Mouse (Mus musculus) Patski (cell line): ENCODE data around the gene Gale. TPM values are rescaled to one million over a fixed set of nuclear protein-coding genes. Genes with fewer than 3 reads are reported as not detected.
A peak's percentile ranks its signal among the peaks of the same experiment; 100 is the strongest.
"Not testable (repeated sequence)": the region's sequence is repeated elsewhere in the genome, so short reads cannot be mapped to it uniquely, and the experiment has no call there.

Experiments used
- ATAC-seq: fragments of 100-300 bp; one replicate; pipeline ENCODE4 v1.8.0; 2021
- CTCF ChIA-PET: fragments of 350-600 bp; sonication (Branson Sonifier 250); formaldehyde crosslinking; loops from one replicate; lab custom pipeline; 2022; ENCODE audit warnings: inconsistent platforms; lab: Charles Lee
- POLR2A ChIA-PET: fragments of 350-600 bp; sonication (Branson Sonifier 250); formaldehyde crosslinking; loops from one replicate; lab custom pipeline; 2022; ENCODE audit warnings: antibody characterized with exemption, inconsistent platforms; lab: Charles Lee
- DNase-seq: peaks from one replicate; pipeline ENCODE4 v3.0.0-alpha.2; 2011; ENCODE audit warnings: low read depth, low spot score
- H3K27me3 ChIP-seq: fragments of 371-371 bp; one replicate; pipeline ENCODE4 v1.5.1; 2021
- CTCF ChIP-seq: fragments of 100-300 bp; IDR thresholded peaks from one replicate; pipeline ENCODE4 v1.5.1; 2021
- in situ Hi-C: fragments of 300-500 bp; cut with MboI; formaldehyde crosslinking; loops from 3 replicates; pipeline ENCODE4 v1.11.1; 2018; ENCODE audit warnings: low pct_unique_long_range_greater_than_20kb, mixed read lengths
- polyA plus RNA-seq: library from polyadenylated mRNA; unstranded; gene quantifications from one replicate; pipeline ENCODE4 v1.2.3, GENCODE M21; 2021

Gene Gale
- polyA plus RNA-seq, 1 experiment from 2014 or later = 12.4 TPM

DNA sequence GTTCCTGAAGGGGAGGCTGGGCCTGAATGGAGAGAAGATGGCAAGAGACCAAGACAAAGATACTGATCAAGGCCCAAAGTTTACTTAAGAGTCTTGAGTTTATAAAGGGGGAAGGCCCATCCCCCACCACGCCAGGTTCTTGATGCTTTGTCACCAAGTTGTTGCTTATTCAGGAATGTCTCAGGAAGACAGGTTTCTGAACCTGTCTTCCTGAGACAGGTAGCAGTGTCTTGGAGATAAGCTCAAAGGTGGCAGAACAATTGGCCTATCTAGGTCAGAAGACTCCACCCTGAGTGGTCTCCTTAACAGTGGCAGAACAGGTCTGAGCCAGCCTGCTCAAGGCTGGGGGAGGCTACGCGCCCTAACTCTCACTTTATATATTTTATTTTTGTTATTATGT is 36.7 kb upstream of the Gale start:
- no peak for TF ChIP-seq CTCF
- POLR2A ChIA-PET = no interaction called here
- H3K27me3 ChIP-seq = no peaks in the 10 kb centered on the region
- CTCF ChIA-PET = no interaction called here
- in situ Hi-C loops = no loop called here
- ATAC-seq (no peak), DNase-seq (no peak)

- H3K27me3 ChIP-seq = no peaks in the 10 kb centered on the region
- DNase-seq = no peak
- CTCF ChIA-PET = no interaction called here
- in situ Hi-C loops = no loop called here
- POLR2A ChIA-PET = no interaction called here
- ATAC-seq = no peak
- no peak for TF ChIP-seq CTCF
Observed at GRCm38 (mm10) chr4:135928376-135928775, 35.2 kb upstream of the Gale start.

DNA sequence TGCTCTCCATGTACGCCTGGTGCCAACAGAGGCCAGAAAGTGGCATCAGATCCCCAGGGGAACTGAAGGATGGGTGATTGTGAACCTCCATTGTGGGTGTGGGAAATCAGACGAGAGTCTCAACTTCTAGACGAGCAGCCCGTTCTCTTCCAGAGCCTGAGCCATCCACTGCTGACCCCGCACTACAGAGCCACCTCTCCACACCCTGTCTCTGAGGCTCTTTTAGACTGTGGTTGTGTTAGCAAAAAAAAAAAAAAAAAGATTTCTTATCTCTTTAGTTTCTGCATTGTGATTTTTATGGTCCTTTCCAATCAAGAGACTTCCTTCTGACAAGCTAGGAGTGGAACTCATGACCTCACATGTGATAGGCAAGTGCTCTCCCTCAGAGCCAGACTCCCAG is 34.1 kb upstream of the Gale start:
- ChIA-PET POLR2A (no interaction called here), CTCF (no interaction called here)
- in situ Hi-C loops = no loop called here
- TF ChIP-seq CTCF = no peak
- H3K27me3 ChIP-seq = no peaks in the 10 kb centered on the region
- ATAC-seq (no peak), DNase-seq (no peak)

DNA sequence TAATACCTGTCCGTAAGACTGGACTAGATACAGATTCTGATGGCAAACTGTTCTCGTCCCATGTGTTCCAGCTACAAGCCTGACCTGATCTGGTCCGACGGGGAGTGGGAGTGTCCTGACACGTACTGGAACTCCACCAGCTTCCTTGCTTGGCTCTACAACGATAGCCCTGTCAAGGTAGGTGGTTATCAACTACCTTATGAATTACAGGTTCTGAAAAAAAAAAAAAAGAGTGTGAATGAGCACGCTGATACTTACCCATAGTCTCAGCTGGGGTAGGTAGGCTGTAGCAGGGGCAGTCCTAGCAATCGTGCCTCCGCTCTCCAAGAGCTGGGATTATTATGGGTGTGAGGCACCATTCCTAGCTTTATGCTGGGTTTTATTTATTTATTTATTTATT is 33.7 kb upstream of the Gale start:
- ATAC-seq = no peak
- ChIA-PET POLR2A (no interaction called here), CTCF (no interaction called here)
- no peak for DNase-seq
- no peak for TF ChIP-seq CTCF
- in situ Hi-C loops = no loop called here
- H3K27me3 ChIP-seq = no peaks in the 10 kb centered on the region

DNA sequence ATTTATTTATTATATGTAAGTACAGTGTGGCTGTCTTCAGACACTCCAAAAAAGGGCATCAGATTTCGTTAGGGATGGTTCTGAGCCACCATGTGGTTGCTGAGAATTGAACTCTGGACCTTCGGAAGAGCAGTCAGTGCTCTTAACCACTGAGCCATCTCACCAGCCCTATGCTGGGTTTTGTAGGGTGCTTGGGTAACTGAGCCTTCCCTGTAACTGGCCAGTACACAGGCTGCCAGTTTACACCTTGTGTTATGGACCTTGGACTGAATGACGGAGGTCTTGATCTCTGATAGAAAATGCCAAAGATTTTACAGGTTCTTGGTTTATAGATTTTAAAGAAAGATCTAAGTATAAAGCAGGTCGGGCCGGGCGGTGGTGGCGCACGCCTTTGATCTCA is 33.3 kb upstream of the Gale start:
- no peak for ATAC-seq
- CTCF ChIA-PET = no interaction called here
- in situ Hi-C loops = no loop called here
- POLR2A ChIA-PET = no interaction called here
- no peaks in the 10 kb centered on the region for H3K27me3 ChIP-seq
- DNase-seq = no peak
- no peak for TF ChIP-seq CTCF

DNA sequence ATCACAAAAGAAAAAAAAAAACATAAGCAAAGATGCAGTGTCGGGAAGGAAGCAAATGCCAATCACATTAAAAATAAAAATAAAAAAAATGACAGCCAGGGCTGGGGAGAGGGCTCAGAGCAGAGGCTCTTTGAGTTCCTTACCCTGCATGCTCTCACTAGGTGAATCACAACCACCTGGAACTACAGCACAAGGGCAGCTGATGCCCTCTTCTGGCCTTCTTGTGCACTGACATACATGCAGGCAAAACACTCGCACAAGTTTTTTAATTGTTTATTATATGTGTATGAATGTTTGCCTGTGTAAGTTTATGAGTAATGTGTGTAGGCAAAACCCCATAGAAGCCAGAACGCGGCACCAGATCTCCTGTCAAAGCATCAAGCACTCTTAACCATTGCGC is 31.7 kb upstream of the Gale start:
- no peak for DNase-seq
- ChIA-PET CTCF (no interaction called here), POLR2A (no interaction called here)
- TF ChIP-seq CTCF = no peak
- no peak for ATAC-seq
- in situ Hi-C loops = no loop called here
- no peaks in the 10 kb centered on the region for H3K27me3 ChIP-seq

- in situ Hi-C loops = no loop called here
- ChIA-PET CTCF (no interaction called here), POLR2A (no interaction called here)
- no peak for DNase-seq
- no peak for TF ChIP-seq CTCF
- no peaks in the 10 kb centered on the region for H3K27me3 ChIP-seq
- no peak for ATAC-seq
Observed at GRCm38 (mm10) chr4:135934708-135935500, 28.6 kb upstream of the Gale start.

GRCm38 (mm10) chr4:135935502-135935901 is 28.0 kb upstream of the Gale start:
- in situ Hi-C loops = no loop called here
- ATAC-seq (no peak), DNase-seq (no peak)
- POLR2A ChIA-PET = no interaction called here
- H3K27me3 ChIP-seq = no peaks in the 10 kb centered on the region
- no peak for TF ChIP-seq CTCF
- CTCF ChIA-PET = no interaction called here

- no peaks in the 10 kb centered on the region for H3K27me3 ChIP-seq
- ATAC-seq = no peak
- no peak for DNase-seq
- ChIA-PET POLR2A (no interaction called here), CTCF (interaction anchor here (1.2 kb wide), 1 partner anchor 22 kb away, joined by 4 read pairs; no protein-coding TSS in a partner anchor)
- in situ Hi-C loops = no loop called here
- no peak for TF ChIP-seq CTCF
Observed at GRCm38 (mm10) chr4:135938858-135939257, 24.7 kb upstream of the Gale start.

DNA sequence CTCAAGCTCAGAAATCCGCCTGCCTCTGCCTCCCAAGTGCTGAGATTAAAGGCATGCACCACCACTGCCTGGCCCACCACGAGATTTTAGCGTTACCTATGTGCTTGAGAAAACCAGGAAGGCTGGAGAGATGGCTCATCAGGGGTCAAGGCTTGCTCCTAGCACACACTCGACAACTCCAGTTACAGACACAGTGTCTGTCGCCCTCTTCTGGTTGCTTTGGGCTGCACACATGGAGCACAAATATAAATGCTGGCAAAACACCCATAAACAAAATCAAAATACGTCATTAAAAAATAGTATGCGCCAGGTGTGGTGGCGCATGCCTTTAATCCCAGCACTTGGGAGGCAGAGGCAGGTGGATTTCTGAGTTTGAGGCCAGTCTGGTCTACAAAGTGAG is 22.5 kb upstream of the Gale start:
- in situ Hi-C loops = loop anchor here (10.0 kb wide), 1 partner anchor 214 kb away; no protein-coding TSS in a partner anchor
- DNase-seq, ATAC-seq, POLR2A ChIA-PET, H3K27me3 ChIP-seq: not testable (repeated sequence)
- CTCF ChIA-PET = interaction anchor here (1.7 kb wide), 1 partner anchor 14 kb away, joined by 4 read pairs; no protein-coding TSS in a partner anchor
- TF ChIP-seq CTCF = peak; percentile 62

DNA sequence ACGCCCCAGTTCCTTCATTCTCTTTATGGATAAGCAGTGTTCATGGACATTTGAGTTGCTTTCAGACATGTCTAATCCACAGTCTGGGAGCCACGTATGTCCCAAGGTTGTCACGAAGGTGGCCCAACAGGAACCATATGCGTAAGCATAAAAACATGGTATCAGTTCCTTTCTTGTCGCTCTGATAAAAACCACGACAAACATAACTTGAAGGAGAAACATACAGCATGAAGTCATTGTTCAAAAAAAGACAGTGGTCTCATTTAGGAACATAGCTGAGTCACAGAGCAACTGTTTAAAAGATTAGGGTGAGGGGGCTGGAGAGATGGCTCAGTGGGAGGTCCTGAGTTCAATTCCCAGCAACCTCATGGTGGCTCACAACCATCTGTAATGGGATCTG is 21.3 kb upstream of the Gale start:
- no peaks in the 10 kb centered on the region for H3K27me3 ChIP-seq
- POLR2A ChIA-PET = no interaction called here
- in situ Hi-C loops = loop anchor here (10.0 kb wide), 1 partner anchor 213 kb away; no protein-coding TSS in a partner anchor
- ATAC-seq = no peak
- DNase-seq = no peak
- no peak for TF ChIP-seq CTCF
- CTCF ChIA-PET = no interaction called here
